Mouse (Mus musculus) cerebellum, adult 2 months (tissue): ENCODE measurements around the gene Rbsn.

ENCODE experiments used
- CTCF ChIP-seq: fragments of 200-500 bp; IDR thresholded peaks from 2 replicates; pipeline ENCODE4 v1.5.1; 2011; ENCODE audit warnings: low read depth, mild to moderate bottlenecking, control low read depth, low read length, moderate library complexity, borderline replicate concordance; ENCODE audit not compliant: insufficient read depth
- POLR2A ChIP-seq: fragments of 200-500 bp; IDR thresholded peaks from 2 replicates; pipeline ENCODE4 v1.6.1; 2011; ENCODE audit warnings: low read length, control low read depth, borderline replicate concordance; ENCODE audit not compliant: insufficient read depth

GRCm38 (mm10) chr6:92183621-92184131 is 31.0 kb downstream of the Rbsn start, which contains the start of gene Mrps25:
- TF ChIP-seq CTCF (no peak), POLR2A (peak; percentile 97)
